Mouse (Mus musculus): ENCODE results near the gene Slc25a25. TPM values are rescaled to one million over a fixed set of nuclear protein-coding genes. Genes with fewer than 3 reads are reported as not detected.

Gene Slc25a25
- polyA plus RNA-seq, 1 experiment = 16.6 TPM

DNA sequence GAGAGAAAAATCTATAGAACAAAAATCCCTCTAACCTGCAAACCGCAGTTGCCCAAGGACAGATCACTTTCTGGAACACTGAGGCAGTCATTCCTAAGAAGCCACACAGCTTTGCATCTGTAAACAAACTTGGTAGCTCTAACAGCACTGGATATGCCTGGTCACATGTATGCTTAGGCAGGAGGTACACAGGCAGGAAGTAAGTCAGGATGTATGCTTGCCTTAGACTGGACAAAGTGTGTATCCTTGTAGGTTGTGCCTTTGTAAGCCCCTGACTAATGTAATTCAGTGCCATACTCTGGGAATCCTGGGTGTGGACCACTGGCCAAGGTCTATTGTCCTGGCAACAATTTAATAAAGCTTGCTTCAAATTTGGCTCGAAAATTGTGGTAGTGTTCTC lies 12.5 kb upstream of the Slc25a25 start:
- TF ChIP-seq CTCF (IDR thresholded peaks at IDR 0.05; ENCODE audit: borderline replicate concordance, insufficient read depth, low read length) = no peak
- TF ChIP-seq POLR2A (IDR thresholded peaks at IDR 0.05; ENCODE audit: low read depth, low read length) = no peak
- H3K4me1 ChIP-seq (ENCODE audit: control insufficient read depth, insufficient read depth, low read length) = peaks cover 3% of the 10 kb centered on the region; the same call in 1 of the 2 replicates
- H3K27ac ChIP-seq (ENCODE audit: insufficient read depth, low read length) = no peak overlapping the region
- no peak overlapping the region for H3K4me3 ChIP-seq (ENCODE audit: insufficient read depth, low read length)

DNA sequence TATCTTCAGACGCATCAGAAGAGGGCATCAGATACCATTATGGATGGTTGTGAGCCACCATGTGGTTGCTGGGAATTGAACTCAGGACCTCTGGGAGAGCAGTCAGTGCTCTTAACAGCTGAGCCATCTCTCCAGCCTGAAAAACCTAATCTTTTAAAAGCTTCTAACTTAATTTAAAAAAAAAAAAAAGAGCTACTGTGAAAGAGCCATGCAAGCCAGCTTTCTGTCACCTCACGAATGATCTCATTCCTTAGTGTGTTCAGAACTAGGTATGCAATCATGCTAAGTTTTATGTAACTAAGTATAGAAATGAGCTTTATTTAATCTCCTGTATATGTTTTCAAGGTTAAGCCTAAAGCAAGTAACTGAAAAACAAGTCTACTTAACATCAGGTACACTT lies 8.4 kb upstream of the Slc25a25 start:
- Histone ChIP-seq H3K4me1 (ENCODE audit: control insufficient read depth, insufficient read depth, low read length) (peaks cover 4% of the 10 kb centered on the region; the same call in 1 of the 2 replicates), H3K4me3 (ENCODE audit: insufficient read depth, low read length) (no peak overlapping the region), H3K27ac (ENCODE audit: insufficient read depth, low read length) (no peak overlapping the region)
- TF ChIP-seq CTCF (IDR thresholded peaks at IDR 0.05; ENCODE audit: borderline replicate concordance, insufficient read depth, low read length) (no peak), POLR2A (IDR thresholded peaks at IDR 0.05; ENCODE audit: low read depth, low read length) (no peak)

- H3K4me1 ChIP-seq (ENCODE audit: control insufficient read depth, insufficient read depth, low read length) = peaks cover 9% of the 10 kb centered on the region; the same call in 1 of the 2 replicates
- H3K27ac ChIP-seq (ENCODE audit: insufficient read depth, low read length) = no peak overlapping the region
These were observed 7.1 kb upstream of the Slc25a25 start for GRCm38 (mm10) chr2:32458300-32458699.

DNA sequence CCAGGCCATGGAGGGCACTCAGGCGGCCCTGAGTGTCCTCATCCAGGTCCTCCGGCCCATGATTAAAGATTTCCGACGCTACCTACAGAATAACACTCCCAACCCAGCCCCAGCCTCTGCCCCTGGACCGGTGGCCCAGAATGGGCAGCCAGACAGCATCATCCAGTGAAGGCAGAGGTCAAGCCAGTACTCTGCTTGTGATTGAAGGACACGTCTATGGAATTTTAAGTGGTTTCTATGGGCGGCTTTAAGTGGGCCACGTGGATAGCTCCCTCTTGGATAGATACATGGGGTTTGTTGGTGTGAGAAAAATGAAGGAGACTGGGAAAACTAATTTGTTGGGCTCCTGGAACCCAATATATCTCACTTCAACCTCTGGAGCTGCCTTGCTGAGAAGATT lies 3.9 kb upstream of the Slc25a25 start:
- Histone ChIP-seq H3K27ac (ENCODE audit: insufficient read depth, low read length) (no peak overlapping the region), H3K4me3 (ENCODE audit: insufficient read depth, low read length) (no peak overlapping the region), H3K4me1 (ENCODE audit: control insufficient read depth, insufficient read depth, low read length) (peaks cover 9% of the 10 kb centered on the region; the same call in 1 of the 2 replicates)
- TF ChIP-seq CTCF (IDR thresholded peaks at IDR 0.05; ENCODE audit: borderline replicate concordance, insufficient read depth, low read length) (no peak), POLR2A (IDR thresholded peaks at IDR 0.05; ENCODE audit: low read depth, low read length) (no peak)

More at GRCm38 (mm10) chr2:32458300-32458699, 7.1 kb upstream of the Slc25a25 start:
- no peak overlapping the region for H3K4me3 ChIP-seq (ENCODE audit: insufficient read depth, low read length)
- TF ChIP-seq POLR2A (IDR thresholded peaks at IDR 0.05; ENCODE audit: low read depth, low read length) = no peak
- no peak for TF ChIP-seq CTCF (IDR thresholded peaks at IDR 0.05; ENCODE audit: borderline replicate concordance, insufficient read depth, low read length)

DNA sequence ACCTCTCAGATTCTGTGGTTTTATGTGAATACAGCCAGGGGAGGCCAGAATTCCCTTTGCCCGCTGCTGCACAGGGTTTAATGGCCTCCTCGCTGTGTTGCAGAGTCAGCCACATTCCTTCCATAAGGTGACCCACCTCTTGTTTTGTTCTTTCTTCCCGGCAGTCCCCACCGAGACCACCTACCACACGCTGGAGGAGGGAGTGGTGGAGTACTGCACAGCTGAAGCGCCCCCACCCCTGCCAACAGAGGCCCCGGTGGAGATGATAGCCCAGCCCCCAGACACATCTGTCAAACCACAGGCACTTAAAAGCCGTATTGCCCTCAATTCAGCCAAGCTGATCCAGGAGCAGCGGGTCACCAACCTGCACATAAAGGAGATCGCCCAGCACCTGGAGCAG lies 3.4 kb upstream of the Slc25a25 start:
- no peak overlapping the region for H3K4me3 ChIP-seq (ENCODE audit: insufficient read depth, low read length)
- H3K4me1 ChIP-seq (ENCODE audit: control insufficient read depth, insufficient read depth, low read length) = peaks cover 9% of the 10 kb centered on the region; the same call in 1 of the 2 replicates
- H3K27ac ChIP-seq (ENCODE audit: insufficient read depth, low read length) = no peak overlapping the region
- no peak for TF ChIP-seq CTCF (IDR thresholded peaks at IDR 0.05; ENCODE audit: borderline replicate concordance, insufficient read depth, low read length)
- no peak for TF ChIP-seq POLR2A (IDR thresholded peaks at IDR 0.05; ENCODE audit: low read depth, low read length)

- Histone ChIP-seq H3K27ac (ENCODE audit: insufficient read depth, low read length) (no peak overlapping the region), H3K4me3 (ENCODE audit: insufficient read depth, low read length) (no peak overlapping the region), H3K4me1 (ENCODE audit: control insufficient read depth, insufficient read depth, low read length) (peaks cover 6% of the 10 kb centered on the region; the same call in 1 of the 2 replicates)
- TF ChIP-seq POLR2A (IDR thresholded peaks at IDR 0.05; ENCODE audit: low read depth, low read length) (no peak), CTCF (IDR thresholded peaks at IDR 0.05; ENCODE audit: borderline replicate concordance, insufficient read depth, low read length) (no peak)
These were observed 2.5 kb upstream of the Slc25a25 start for GRCm38 (mm10) chr2:32453641-32454303.

GRCm38 (mm10) chr2:32452441-32452971 lies 1.3 kb upstream of the Slc25a25 start:
- peak overlapping the region; percentile 18 for H3K4me3 ChIP-seq (ENCODE audit: insufficient read depth, low read length)
- no peak for TF ChIP-seq CTCF (IDR thresholded peaks at IDR 0.05; ENCODE audit: borderline replicate concordance, insufficient read depth, low read length)
- TF ChIP-seq POLR2A (IDR thresholded peaks at IDR 0.05; ENCODE audit: low read depth, low read length) = no peak
- peaks cover 7% of the 10 kb centered on the region; the same call in 1 of the 2 replicates for H3K4me1 ChIP-seq (ENCODE audit: control insufficient read depth, insufficient read depth, low read length)
- no peak overlapping the region for H3K27ac ChIP-seq (ENCODE audit: insufficient read depth, low read length)

- TF ChIP-seq CTCF (IDR thresholded peaks at IDR 0.05; ENCODE audit: borderline replicate concordance, insufficient read depth, low read length) (no peak), POLR2A (IDR thresholded peaks at IDR 0.05; ENCODE audit: low read depth, low read length) (peak; percentile 61)
- H3K4me1 ChIP-seq (ENCODE audit: control insufficient read depth, insufficient read depth, low read length) = peaks cover 9% of the 10 kb centered on the region; the same call in 1 of the 2 replicates
These were observed 676 bp upstream of the Slc25a25 start for GRCm38 (mm10) chr2:32451870-32452372.

DNA sequence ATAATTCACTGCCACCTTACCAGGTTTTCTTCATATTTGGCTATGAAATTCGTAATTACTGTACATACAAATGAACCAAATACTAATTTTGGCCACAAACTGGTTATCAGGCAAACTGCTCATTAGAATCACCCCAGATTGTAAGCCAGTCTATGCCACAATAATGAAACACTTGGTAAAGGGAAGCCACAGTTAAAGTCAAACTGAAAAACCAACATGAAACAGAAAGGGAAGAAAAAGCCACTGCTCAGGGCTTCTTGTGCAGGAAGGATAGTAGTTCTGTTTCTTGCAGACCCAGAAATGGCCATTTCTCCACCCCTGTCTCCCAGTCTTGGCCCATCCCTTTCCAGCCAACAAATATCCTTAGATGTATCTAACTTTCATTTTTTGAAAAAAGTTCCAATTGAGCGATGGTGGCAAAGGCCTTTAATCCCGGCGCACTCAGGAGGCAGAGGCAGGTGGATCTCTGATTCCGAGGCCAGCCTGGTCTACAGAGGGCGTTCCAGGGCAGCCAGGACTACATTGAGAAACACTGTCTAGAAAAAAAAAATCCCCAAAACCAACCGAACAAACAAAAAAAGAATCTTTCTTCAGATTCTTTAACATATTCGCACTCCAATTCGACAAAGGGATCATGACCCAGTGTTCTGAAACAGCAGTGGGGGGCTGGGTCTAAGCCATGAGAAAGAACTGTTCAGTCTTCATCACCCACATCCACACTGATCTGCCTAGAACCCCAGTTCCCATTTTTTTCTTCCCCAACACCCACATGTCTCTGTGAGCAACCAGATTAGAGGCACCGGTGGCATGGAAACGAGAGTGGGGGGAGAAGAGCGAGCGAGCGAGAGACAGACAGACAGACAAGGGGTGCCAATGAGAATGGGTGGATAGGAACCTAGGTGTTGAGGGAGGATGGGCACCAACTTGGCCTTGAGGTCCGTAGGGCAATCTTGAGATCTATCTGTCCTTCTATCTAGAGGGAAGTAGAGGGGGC lies 1.2 kb downstream of the Slc25a25 start, which contains the start of gene Naif1:
TSS of gene Naif1 (plus strand) at position 697 of the 994 bp plus-strand sequence.
- peak within 1 kb of the TSS; percentile 62 for H3K4me3 ChIP-seq (ENCODE audit: insufficient read depth, low read length)
- peak within 1 kb of the TSS; percentile 23; the same call in 1 of the 2 replicates for H3K27ac ChIP-seq (ENCODE audit: insufficient read depth, low read length)
- peaks cover 9% of the 10 kb centered on the region; the same call in 1 of the 2 replicates for H3K4me1 ChIP-seq (ENCODE audit: control insufficient read depth, insufficient read depth, low read length)
- TF ChIP-seq CTCF (IDR thresholded peaks at IDR 0.05; ENCODE audit: borderline replicate concordance, insufficient read depth, low read length) (no peak), POLR2A (IDR thresholded peaks at IDR 0.05; ENCODE audit: low read depth, low read length) (no peak)

More at GRCm38 (mm10) chr2:32451870-32452372, 676 bp upstream of the Slc25a25 start:
- Histone ChIP-seq H3K27ac (ENCODE audit: insufficient read depth, low read length) (peak overlapping the region; percentile 98), H3K4me3 (ENCODE audit: insufficient read depth, low read length) (peak overlapping the region; percentile 61)

Measured in embryonic fibroblast, embryonic 13.5 days (primary cell).